Mouse (Mus musculus) central nervous system, embryonic 14 days (tissue): ENCODE measurements around the gene Mpv17l. TPM values are rescaled to one million over a fixed set of nuclear protein-coding genes. Genes with fewer than 3 reads are reported as not detected.

Source experiments
- polyA plus RNA-seq: library from polyadenylated mRNA; depleted of rRNA; stranded (reverse); fragments of >200 nt; gene quantifications from 2 replicates; pipeline ENCODE4 v1.2.3, GENCODE M21; 2012; rRNA removed

Gene Mpv17l
- polyA plus RNA-seq: 6.4 and 7.2 TPM in 2 replicates

GRCm38 (mm10) chr16:13902888-13903483 is at the start of gene Mpv17l, which contains the start of gene Pdxdc1:
Gene Mpv17l, plus strand, starts transcription at chr16:13903161.
Gene Pdxdc1, minus strand, starts transcription at chr16:13903131.

GRCm38 (mm10) chr16:13986574-13987478 is 83.9 kb downstream of the Mpv17l start, which contains the start of the genes 2900011O08Rik and Ifitm7:
Gene 2900011O08Rik, plus strand, starts transcription at chr16:13986604.
Gene Ifitm7, minus strand, starts transcription at chr16:13986888.

Other genes with a start within 250 kb of the Mpv17l start
- 23.4 and 23.7 TPM in 2 replicates for gene Parn, start 235.0 kb upstream of the Mpv17l start, polyA plus RNA-seq
- gene Bfar, start 231.3 kb upstream of the Mpv17l start, polyA plus RNA-seq: 44.4 and 50.2 TPM in 2 replicates
- 5.5 and 6.1 TPM in 2 replicates for gene 3110001I22Rik, start 231.2 kb upstream of the Mpv17l start, polyA plus RNA-seq
- 0.16 and 0.36 TPM in 2 replicates for gene Pla2g10, start 172.2 kb upstream of the Mpv17l start, polyA plus RNA-seq
- 34.9 and 36.6 TPM in 2 replicates for gene Rrn3, start 122.5 kb upstream of the Mpv17l start, polyA plus RNA-seq
- gene Ntan1, start 84.3 kb upstream of the Mpv17l start, polyA plus RNA-seq: 137 and 146 TPM in 2 replicates
- 65.9 and 78.2 TPM in 2 replicates for gene Pdxdc1, start within 50 bp of the Mpv17l start, polyA plus RNA-seq
- gene 2900011O08Rik, start 83.4 kb downstream of the Mpv17l start, polyA plus RNA-seq: 95.9 and 102 TPM in 2 replicates
- 1.6 and 1.7 TPM in 2 replicates for gene Ifitm7, start 83.7 kb downstream of the Mpv17l start, polyA plus RNA-seq